Mouse (Mus musculus) gonadal fat pad, adult 2 months (tissue): ENCODE results near the gene Hykk. TPM values are rescaled to one million over a fixed set of nuclear protein-coding genes. Genes with fewer than 3 reads are reported as not detected.

Source experiments
- DNase-seq: peaks from one replicate; pipeline ENCODE4 v3.0.0-alpha.2; 2012; ENCODE audit warnings: low read depth
- polyA plus RNA-seq: library from polyadenylated mRNA; depleted of rRNA; stranded (reverse); fragments of >200 nt; gene quantifications from 2 replicates; pipeline ENCODE4 v1.2.3, GENCODE M21; 2012; rRNA removed

Gene Hykk
- polyA plus RNA-seq, 1 experiment = 1.3 TPM

- DNase-seq = no peak
Observed at GRCm38 (mm10) chr9:54981291-54982191, 64.5 kb downstream of the Hykk start.

DNA sequence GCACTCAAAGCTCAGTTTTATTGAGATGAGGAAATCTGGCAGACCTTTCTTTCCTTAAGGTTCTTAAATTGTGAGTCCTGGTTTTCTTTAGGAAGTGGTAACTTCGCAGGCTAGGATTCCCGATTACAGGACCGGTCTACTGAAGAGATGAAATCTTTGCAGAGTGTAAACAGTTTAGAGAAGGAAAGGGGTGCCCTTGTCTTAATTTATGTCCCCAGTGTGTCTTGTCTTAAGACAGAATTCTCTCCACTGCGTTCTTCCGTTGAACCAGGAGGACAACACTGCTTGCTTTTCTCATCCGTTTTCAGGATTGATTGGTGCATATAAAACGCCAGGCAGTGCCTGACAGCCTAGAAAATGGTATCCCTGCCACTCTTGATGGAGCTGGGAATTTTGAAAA lies 65.3 kb downstream of the Hykk start:
- DNase-seq = no peak

DNA sequence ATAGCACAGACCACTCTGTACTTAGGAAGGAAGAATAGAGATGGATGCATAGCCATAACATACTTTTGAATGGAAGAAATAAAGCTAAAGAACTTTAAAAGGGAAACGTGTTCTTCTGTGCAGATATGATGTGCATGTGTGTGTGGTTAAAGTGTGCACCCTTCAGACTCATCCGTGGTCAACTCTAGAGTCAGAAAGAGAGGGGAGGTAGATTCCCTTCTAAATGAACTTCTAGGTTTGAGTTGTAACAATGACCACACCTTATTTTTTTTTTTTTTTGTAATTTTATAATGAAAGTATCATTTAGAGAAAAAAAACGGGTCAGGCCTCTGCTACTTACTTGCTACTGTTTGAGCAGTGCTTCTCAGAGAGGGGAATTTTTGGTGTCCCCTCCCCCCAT lies 73.3 kb downstream of the Hykk start:
- no peak for DNase-seq

DNA sequence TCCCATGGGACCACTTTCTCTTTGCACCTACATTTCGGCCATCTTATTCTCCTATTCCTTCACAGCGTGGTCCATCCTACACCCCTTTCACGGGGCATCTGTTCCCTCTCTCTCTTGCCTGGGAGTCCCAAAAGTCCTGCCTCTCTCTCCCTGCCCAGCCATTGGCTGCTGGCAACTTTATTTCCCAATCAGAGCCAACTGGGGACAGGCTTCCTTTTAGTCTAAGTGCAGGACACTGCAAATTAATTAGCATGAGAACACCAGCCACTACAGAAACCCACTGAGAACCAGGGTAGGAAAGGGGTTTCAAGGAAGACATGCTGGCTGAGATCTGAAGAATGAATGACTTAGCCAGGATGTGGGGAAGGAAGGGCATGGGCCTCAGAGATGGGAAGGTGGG lies 77.3 kb downstream of the Hykk start:
- DNase-seq = no peak

DNA sequence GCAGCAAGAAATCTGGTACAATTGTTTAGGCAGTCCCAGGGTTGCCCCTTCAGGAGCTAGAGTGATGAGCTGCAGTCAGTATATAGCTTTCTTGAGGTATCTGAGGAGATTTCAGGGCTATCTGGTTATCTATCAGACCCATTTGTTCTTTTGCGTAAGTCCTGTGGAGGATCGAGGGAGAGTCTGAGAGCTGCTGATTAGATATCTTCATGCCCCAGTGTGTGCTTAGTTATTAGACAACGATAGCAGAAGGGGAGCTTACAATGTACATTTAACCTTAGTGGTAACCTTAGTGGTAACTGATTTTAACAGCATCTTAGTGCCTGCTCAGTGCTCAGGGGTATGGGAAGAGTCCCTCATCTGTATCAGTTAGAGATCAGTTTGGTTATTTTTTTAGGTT lies 78.6 kb downstream of the Hykk start:
- no peak for DNase-seq

Other genes starting within 250 kb of the Hykk start
- gene Dnaja4, start 218.4 kb upstream of the Hykk start, polyA plus RNA-seq = 24.6 and 34.2 TPM in 2 replicates
- 34.1 and 46.5 TPM in 2 replicates for gene Wdr61, start 182.8 kb upstream of the Hykk start, polyA plus RNA-seq
- gene Crabp1, start 152.5 kb upstream of the Hykk start, polyA plus RNA-seq = 3.5 and 6.7 TPM in 2 replicates
- 9.6 and 12.7 TPM in 2 replicates for gene Ireb2, start 53.5 kb upstream of the Hykk start, polyA plus RNA-seq
- gene Psma4, start 33.5 kb downstream of the Hykk start, polyA plus RNA-seq = 67.1 and 81.7 TPM in 2 replicates
- gene AY074887, start 33.7 kb downstream of the Hykk start, polyA plus RNA-seq = 0.41 TPM in 1 of 2 replicates, not detected in the other
- gene Chrna5, start 63.6 kb downstream of the Hykk start, polyA plus RNA-seq = 0.10 and 0.14 TPM in 2 replicates
- not detected in 2 replicates for gene Chrna3, start 109.3 kb downstream of the Hykk start, polyA plus RNA-seq
- gene Chrnb4, start 131.5 kb downstream of the Hykk start, polyA plus RNA-seq = 0.03 TPM in 1 of 2 replicates, not detected in the other
- gene Ube2q2, start 231.6 kb downstream of the Hykk start, polyA plus RNA-seq = 10.4 and 15.4 TPM in 2 replicates